Mouse (Mus musculus): ENCODE measurements around the gene Vmn1r157. TPM values are rescaled to one million over a fixed set of nuclear protein-coding genes. Genes with fewer than 3 reads are reported as not detected.
"Not testable (repeated sequence)": the region's sequence is repeated elsewhere in the genome, so short reads cannot be mapped to it uniquely, and the experiment has no call there.

Vmn1r157 gene
- total RNA-seq (2021), result not detected

- not testable (repeated sequence) for DNase-seq
Observed at GRCm38 (mm10) chr7:22761397-22761796, at the start of gene Vmn1r157. Gene Vmn1r157 (plus strand): TSS chr7:22761697.

GRCm38 (mm10) chr7:22719610-22720009 lies 41.9 kb upstream of the Vmn1r157 start, which contains the start of gene Gm4567:
Gene Gm4567 (minus strand): TSS chr7:22719710.
- not testable (repeated sequence) for DNase-seq

DNA sequence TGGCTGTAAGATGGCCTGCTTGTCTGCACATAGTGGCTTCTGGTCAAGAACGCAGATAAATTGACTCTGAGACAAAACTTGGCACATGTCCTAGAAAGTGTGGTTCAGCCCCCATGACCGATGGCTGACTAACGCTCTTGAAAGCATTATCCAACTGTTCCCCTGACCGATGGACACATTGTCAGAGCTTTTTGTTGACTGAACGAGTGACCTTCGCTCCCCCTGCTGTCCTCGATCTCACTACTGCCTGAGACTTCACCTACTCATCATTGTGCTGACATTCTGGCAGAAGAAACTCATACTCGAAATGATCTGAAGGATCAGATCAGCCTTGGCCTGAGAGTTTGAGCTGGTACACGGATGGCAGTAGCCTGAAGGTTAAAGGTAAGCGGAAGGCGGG lies 14.5 kb downstream of the Vmn1r157 start:
- not testable (repeated sequence) for DNase-seq

DNA sequence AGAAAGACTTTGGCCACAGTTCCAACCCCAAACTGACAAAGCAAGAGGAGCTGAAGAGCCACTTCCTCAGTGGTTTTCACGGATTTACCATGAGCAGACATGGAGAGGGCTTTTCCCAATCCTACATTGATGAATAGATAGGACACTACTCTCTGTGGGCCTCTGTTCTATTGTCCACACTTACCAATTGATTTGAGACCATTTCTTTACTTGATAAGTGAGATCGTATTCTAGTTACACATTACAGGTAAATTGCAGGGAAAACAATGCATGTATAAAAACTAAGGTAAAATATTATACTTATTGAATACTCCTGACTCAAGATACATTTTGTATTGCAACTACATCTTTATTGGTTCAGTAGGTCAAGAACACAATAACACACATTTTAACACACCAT lies 29.2 kb downstream of the Vmn1r157 start, which contains the start of gene Vmn1r158:
TSS of gene Vmn1r158 (minus strand) at position 101 of the 400 bp plus-strand sequence.
- not testable (repeated sequence) for DNase-seq

Other genes with a start within 250 kb of the Vmn1r157 start
- not detected for gene Vmn1r152, start 238.7 kb upstream of the Vmn1r157 start, total RNA-seq (2021)
- not detected for gene Gm8677, start 226.8 kb upstream of the Vmn1r157 start, total RNA-seq (2021)
- not detected for gene Gm4201, start 196.4 kb upstream of the Vmn1r157 start, total RNA-seq (2021)
- gene Gm4565, start 173.6 kb upstream of the Vmn1r157 start, total RNA-seq (2021), result not detected
- not detected for gene Vmn1r155, start 103.7 kb upstream of the Vmn1r157 start, total RNA-seq (2021)
- not detected for gene Gm8693, start 69.4 kb upstream of the Vmn1r157 start, total RNA-seq (2021)
- gene Gm4567, start 42.0 kb upstream of the Vmn1r157 start, total RNA-seq (2021), result not detected
- not detected for gene Vmn1r158, start 29.1 kb downstream of the Vmn1r157 start, total RNA-seq (2021)
- not detected for gene Vmn1r159, start 81.9 kb downstream of the Vmn1r157 start, total RNA-seq (2021)
- not detected for gene Vmn1r160, start 109.5 kb downstream of the Vmn1r157 start, total RNA-seq (2021)
- gene Gm4214, start 223.0 kb downstream of the Vmn1r157 start, total RNA-seq (2021), result not detected

Data from heart, postnatal 4 days (tissue).